Mouse (Mus musculus): Measurements from ENCODE around the gene Plcl2. TPM values are rescaled to one million over a fixed set of nuclear protein-coding genes. Genes with fewer than 3 reads are reported as not detected.

Plcl2 gene
- polyA plus RNA-seq, 1 experiment, result 4.3 TPM

DNA sequence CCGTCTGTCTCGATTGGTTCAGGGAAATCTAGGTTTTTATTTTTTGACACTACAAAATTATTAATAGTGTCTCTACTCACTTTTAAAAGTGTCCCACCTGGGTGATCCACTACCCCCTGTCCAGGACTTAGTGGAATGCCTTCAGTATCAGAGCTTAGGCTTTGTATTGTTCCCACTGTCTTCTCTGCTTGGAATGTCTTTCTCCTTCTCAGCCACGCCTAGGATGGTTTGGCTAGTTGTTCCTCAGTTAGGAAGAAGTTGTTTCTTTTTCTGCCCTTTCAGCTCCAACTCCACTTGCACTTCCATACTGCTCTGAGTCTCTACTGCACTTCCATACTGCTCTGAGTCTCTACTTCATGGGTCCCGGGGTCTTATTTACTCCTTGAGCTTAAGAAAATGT lies 6.7 kb downstream of the Plcl2 start:
- Histone ChIP-seq H3K79me2 (ENCODE audit: control insufficient read depth, insufficient read depth) (peaks cover 12% of the 10 kb centered on the region), H3ac (ENCODE audit: control insufficient read depth, insufficient read length, low read depth) (no peak overlapping the region), H3K27me3 (ENCODE audit: control insufficient read depth, insufficient read depth, insufficient read length) (no peaks in the 10 kb centered on the region), H3K79me3 (ENCODE audit: low read depth) (peaks cover 4% of the 10 kb centered on the region), H3K4me3 (ENCODE audit: insufficient read depth, poor library complexity, severe bottlenecking) (no peak overlapping the region), H3K36me3 (ENCODE audit: control insufficient read depth, insufficient read depth) (no peaks in the 10 kb centered on the region)
- TF ChIP-seq FOSL1 (IDR thresholded peaks at IDR 0.05; ENCODE audit: insufficient read depth, low read length, poor library complexity, severe bottlenecking), result no peak
- TF ChIP-seq CTCF (IDR thresholded peaks at IDR 0.05; ENCODE audit: control insufficient read depth, insufficient read depth, insufficient read length), result no peak
- TF ChIP-seq MYOD1 (IDR thresholded peaks at IDR 0.05; ENCODE audit: control insufficient read depth, insufficient read length, low read depth), result no peak

DNA sequence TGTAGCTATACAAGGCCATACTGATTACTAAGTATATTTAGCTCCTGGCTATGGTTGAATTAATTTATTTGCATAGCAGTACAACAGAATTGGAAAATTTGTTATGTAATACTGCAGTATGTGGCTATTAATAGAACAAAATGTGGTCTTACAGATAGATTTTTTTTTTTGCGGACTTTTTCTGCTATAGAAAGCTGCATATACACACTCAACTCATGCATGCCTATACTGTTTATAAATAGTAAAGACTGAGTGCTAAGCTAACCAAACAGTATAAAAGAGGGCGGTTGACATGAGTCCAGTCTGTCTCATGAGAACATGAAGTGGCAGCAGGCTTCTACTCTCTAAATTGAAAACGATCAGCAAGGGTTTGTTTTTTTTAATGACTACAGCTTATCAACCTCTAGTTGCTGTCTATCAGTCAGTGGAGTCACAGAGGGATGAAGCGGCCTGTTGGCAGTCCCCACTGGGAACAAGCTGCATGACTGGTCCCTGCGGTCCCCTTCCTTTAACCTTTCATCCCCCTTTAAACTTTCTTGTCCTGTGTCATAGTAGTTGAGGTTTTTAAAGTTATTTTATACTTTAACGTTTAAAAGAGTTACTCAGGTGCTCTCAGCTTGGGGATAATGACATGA lies 8.7 kb downstream of the Plcl2 start:
- Histone ChIP-seq H3ac (ENCODE audit: control insufficient read depth, insufficient read length, low read depth) (no peak overlapping the region), H3K4me3 (ENCODE audit: insufficient read depth, poor library complexity, severe bottlenecking) (no peak overlapping the region), H3K36me3 (ENCODE audit: control insufficient read depth, insufficient read depth) (no peaks in the 10 kb centered on the region), H3K27me3 (ENCODE audit: control insufficient read depth, insufficient read depth, insufficient read length) (no peaks in the 10 kb centered on the region), H3K79me2 (ENCODE audit: control insufficient read depth, insufficient read depth) (peaks cover 9% of the 10 kb centered on the region), H3K79me3 (ENCODE audit: low read depth) (peaks cover 5% of the 10 kb centered on the region)
- TF ChIP-seq MAX (IDR thresholded peaks at IDR 0.05), result no peak
- TF ChIP-seq CEBPB (IDR thresholded peaks at IDR 0.05; ENCODE audit: low read depth), result no peak
- no peak for TF ChIP-seq CTCF (IDR thresholded peaks at IDR 0.05; ENCODE audit: control insufficient read depth, insufficient read depth, insufficient read length)
- no peak for TF ChIP-seq FOSL1 (IDR thresholded peaks at IDR 0.05; ENCODE audit: insufficient read depth, low read length, poor library complexity, severe bottlenecking)

DNA sequence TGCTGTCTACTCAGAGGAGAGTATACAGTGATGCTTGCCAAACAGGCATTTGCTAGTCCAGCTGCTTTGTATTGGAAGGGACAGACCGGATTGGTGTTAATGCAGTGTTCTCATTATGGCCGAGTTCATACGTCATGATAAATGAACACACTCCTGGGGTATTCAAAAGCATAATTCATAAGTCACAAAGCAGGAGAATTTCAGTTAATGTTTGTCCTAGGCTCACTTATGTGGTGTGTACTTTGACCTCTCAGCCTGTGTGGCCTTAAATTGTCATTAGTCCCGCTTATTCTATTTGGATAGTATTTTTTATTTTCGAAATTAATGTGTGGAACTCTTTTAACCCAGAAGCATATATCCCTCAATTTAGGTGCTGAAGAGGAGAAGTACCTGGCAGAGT lies 10.4 kb downstream of the Plcl2 start:
- Histone ChIP-seq H3ac (ENCODE audit: control insufficient read depth, insufficient read length, low read depth) (no peak overlapping the region), H3K27me3 (ENCODE audit: control insufficient read depth, insufficient read depth, insufficient read length) (no peaks in the 10 kb centered on the region), H3K79me3 (ENCODE audit: low read depth) (peaks cover 7% of the 10 kb centered on the region), H3K36me3 (ENCODE audit: control insufficient read depth, insufficient read depth) (no peaks in the 10 kb centered on the region), H3K79me2 (ENCODE audit: control insufficient read depth, insufficient read depth) (peaks cover 3% of the 10 kb centered on the region), H3K4me3 (ENCODE audit: insufficient read depth, poor library complexity, severe bottlenecking) (no peak overlapping the region)
- TF ChIP-seq CEBPB (IDR thresholded peaks at IDR 0.05; ENCODE audit: low read depth) (no peak), FOSL1 (IDR thresholded peaks at IDR 0.05; ENCODE audit: insufficient read depth, low read length, poor library complexity, severe bottlenecking) (no peak), CTCF (IDR thresholded peaks at IDR 0.05; ENCODE audit: control insufficient read depth, insufficient read depth, insufficient read length) (no peak), MYOG (IDR thresholded peaks at IDR 0.05; ENCODE audit: control insufficient read depth, extremely low read depth, insufficient read length) (no peak), USF1 (IDR thresholded peaks at IDR 0.05; ENCODE audit: low read depth) (no peak), MYOD1 (IDR thresholded peaks at IDR 0.05; ENCODE audit: control insufficient read depth, insufficient read length, low read depth) (no peak), MAX (IDR thresholded peaks at IDR 0.05) (no peak)

DNA sequence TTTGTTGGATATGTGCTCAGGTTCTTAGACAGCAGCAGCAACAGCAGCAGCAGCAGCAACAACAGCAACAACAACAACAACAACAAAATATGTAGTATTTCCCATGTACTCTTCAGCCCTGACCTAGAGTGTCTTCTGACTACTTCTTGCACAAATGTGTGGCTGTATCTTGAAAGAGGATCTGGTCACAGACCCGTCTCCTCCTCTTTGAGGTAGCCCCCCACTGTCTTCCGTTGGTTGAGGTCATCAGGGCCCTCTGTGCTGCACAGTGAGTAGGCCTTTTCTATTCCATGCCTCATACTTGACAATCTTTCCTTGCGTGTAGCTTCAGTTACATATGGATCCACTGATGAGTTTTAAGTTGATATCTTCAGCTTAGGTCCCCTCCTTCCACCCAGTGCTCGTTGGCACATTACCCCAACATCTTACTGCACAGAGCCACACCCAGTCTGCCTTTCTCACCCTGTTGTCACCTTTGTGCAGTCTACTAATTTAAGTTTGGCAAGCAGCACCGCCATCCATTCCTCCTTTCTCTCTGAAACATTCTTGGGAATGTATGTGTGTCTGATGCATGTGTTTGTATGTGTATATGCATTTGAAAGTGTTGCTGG lies 13.4 kb downstream of the Plcl2 start:
- no peaks in the 10 kb centered on the region for H3K36me3 ChIP-seq (ENCODE audit: control insufficient read depth, insufficient read depth)
- TF ChIP-seq CEBPB (IDR thresholded peaks at IDR 0.05; ENCODE audit: low read depth) (no peak), FOSL1 (IDR thresholded peaks at IDR 0.05; ENCODE audit: insufficient read depth, low read length, poor library complexity, severe bottlenecking) (no peak), MYOD1 (IDR thresholded peaks at IDR 0.05; ENCODE audit: control insufficient read depth, insufficient read length, low read depth) (no peak), MAX (IDR thresholded peaks at IDR 0.05) (no peak), MYOG (IDR thresholded peaks at IDR 0.05; ENCODE audit: control insufficient read depth, extremely low read depth, insufficient read length) (no peak), USF1 (IDR thresholded peaks at IDR 0.05; ENCODE audit: low read depth) (no peak), CTCF (IDR thresholded peaks at IDR 0.05; ENCODE audit: control insufficient read depth, insufficient read depth, insufficient read length) (no peak)
- peaks cover 5% of the 10 kb centered on the region for H3K79me3 ChIP-seq (ENCODE audit: low read depth)
- H3K79me2 ChIP-seq (ENCODE audit: control insufficient read depth, insufficient read depth), result no peaks in the 10 kb centered on the region
- H3K4me3 ChIP-seq (ENCODE audit: insufficient read depth, poor library complexity, severe bottlenecking), result no peak overlapping the region
- no peaks in the 10 kb centered on the region for H3K27me3 ChIP-seq (ENCODE audit: control insufficient read depth, insufficient read depth, insufficient read length)
- H3ac ChIP-seq (ENCODE audit: control insufficient read depth, insufficient read length, low read depth), result no peak overlapping the region

DNA sequence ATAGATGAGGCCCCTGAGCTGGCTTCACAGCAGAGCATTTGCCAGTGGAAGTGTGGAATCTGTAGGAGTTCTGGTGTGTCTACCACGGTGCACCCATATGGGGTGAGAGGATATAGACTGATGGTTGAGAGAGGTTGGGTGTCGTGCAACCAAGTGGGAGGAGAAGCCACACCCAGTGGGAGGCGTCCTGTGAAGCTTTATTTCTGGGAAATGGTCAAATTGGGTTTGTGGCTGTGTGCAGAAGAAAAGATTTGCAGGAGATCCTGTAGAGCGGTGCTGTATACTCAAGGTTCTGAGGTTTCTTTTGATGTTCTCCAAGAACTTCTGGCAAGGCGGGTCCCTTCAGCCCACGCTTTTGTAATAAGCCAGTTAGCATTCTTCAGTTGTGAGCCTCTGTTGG lies 15.8 kb downstream of the Plcl2 start:
- Histone ChIP-seq H3K36me3 (ENCODE audit: control insufficient read depth, insufficient read depth) (no peaks in the 10 kb centered on the region), H3K4me3 (ENCODE audit: insufficient read depth, poor library complexity, severe bottlenecking) (no peak overlapping the region), H3K27me3 (ENCODE audit: control insufficient read depth, insufficient read depth, insufficient read length) (no peaks in the 10 kb centered on the region), H3K79me2 (ENCODE audit: control insufficient read depth, insufficient read depth) (no peaks in the 10 kb centered on the region), H3ac (ENCODE audit: control insufficient read depth, insufficient read length, low read depth) (no peak overlapping the region), H3K79me3 (ENCODE audit: low read depth) (peaks cover 3% of the 10 kb centered on the region)
- TF ChIP-seq MYOD1 (IDR thresholded peaks at IDR 0.05; ENCODE audit: control insufficient read depth, insufficient read length, low read depth) (no peak), CEBPB (IDR thresholded peaks at IDR 0.05; ENCODE audit: low read depth) (no peak), MAX (IDR thresholded peaks at IDR 0.05) (no peak), FOSL1 (IDR thresholded peaks at IDR 0.05; ENCODE audit: insufficient read depth, low read length, poor library complexity, severe bottlenecking) (no peak), CTCF (IDR thresholded peaks at IDR 0.05; ENCODE audit: control insufficient read depth, insufficient read depth, insufficient read length) (no peak), USF1 (IDR thresholded peaks at IDR 0.05; ENCODE audit: low read depth) (no peak), MYOG (IDR thresholded peaks at IDR 0.05; ENCODE audit: control insufficient read depth, extremely low read depth, insufficient read length) (no peak)

DNA sequence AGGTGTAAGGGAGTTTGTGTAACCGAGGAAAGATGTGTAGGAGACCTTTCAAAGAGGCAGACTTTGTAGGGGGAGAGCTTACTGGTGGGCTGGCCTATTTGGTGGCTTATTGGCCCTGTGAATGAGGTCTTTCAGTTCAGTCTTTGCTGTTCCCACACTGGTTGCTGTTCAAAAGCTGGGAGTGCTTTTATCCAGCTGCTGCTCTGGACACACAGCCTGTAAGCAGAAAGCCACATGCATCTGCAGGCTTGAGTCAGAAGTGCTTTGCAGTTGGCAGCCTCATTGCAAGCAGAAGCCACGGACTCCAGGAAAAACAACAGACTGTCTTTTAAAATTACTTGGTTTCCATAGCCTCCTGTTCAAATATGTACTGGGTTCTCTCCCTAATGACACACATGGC lies 16.6 kb downstream of the Plcl2 start:
- Histone ChIP-seq H3K27me3 (ENCODE audit: control insufficient read depth, insufficient read depth, insufficient read length) (no peaks in the 10 kb centered on the region), H3ac (ENCODE audit: control insufficient read depth, insufficient read length, low read depth) (no peak overlapping the region), H3K36me3 (ENCODE audit: control insufficient read depth, insufficient read depth) (no peaks in the 10 kb centered on the region), H3K79me2 (ENCODE audit: control insufficient read depth, insufficient read depth) (no peaks in the 10 kb centered on the region), H3K79me3 (ENCODE audit: low read depth) (peaks cover 3% of the 10 kb centered on the region), H3K4me3 (ENCODE audit: insufficient read depth, poor library complexity, severe bottlenecking) (no peak overlapping the region)
- TF ChIP-seq MYOD1 (IDR thresholded peaks at IDR 0.05; ENCODE audit: control insufficient read depth, insufficient read length, low read depth) (no peak), USF1 (IDR thresholded peaks at IDR 0.05; ENCODE audit: low read depth) (no peak), FOSL1 (IDR thresholded peaks at IDR 0.05; ENCODE audit: insufficient read depth, low read length, poor library complexity, severe bottlenecking) (no peak), MYOG (IDR thresholded peaks at IDR 0.05; ENCODE audit: control insufficient read depth, extremely low read depth, insufficient read length) (no peak), MAX (IDR thresholded peaks at IDR 0.05) (no peak), CTCF (IDR thresholded peaks at IDR 0.05; ENCODE audit: control insufficient read depth, insufficient read depth, insufficient read length) (no peak), CEBPB (IDR thresholded peaks at IDR 0.05; ENCODE audit: low read depth) (no peak)

Data from C2C12 (cell line).